Mouse (Mus musculus): ENCODE measurements at regions not wholly inside any gene's neighbourhood (a gene's known extent, or its start where the extent isn't known, plus 50 kb on each side); places are given as distances from the start of the nearest gene placed in this dataset.
A peak's percentile ranks its signal among the peaks of the same experiment; 100 is the strongest.

DNA sequence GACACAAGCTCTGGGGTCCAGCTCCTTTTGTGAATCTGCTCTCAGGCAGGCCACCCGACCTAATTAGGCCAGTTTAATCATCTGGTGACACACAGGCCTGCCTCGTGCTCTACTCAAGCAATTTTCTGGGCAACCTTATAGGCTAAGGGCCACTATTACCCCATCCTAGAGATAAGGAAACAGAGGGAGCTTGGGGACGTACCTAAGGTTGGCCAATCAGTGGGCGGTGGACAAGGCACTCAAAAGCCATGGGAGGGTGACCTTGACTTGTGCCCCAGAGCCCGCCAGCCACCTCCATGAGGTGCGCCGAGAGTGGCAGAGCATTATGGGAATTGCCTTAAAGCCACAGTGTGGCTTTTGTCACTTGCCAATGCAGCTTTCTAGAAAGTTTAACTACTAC lies 131.9 kb upstream of the Klf14 start:
- Histone ChIP-seq H3K4me2 (ENCODE audit: low read depth, low read length, poor library complexity, severe bottlenecking) (no peak overlapping the region), H3K27ac (ENCODE audit: low read depth, low read length) (no peak overlapping the region), H3K36me3 (ENCODE audit: insufficient read depth, low read length) (no peaks in the 10 kb centered on the region), H3K9ac (replicated peaks; ENCODE audit: low read length, poor library complexity, severe bottlenecking) (no peak overlapping the region), H3K4me3 (ENCODE audit: low read depth, low read length) (no peak overlapping the region), H3K4me1 (ENCODE audit: insufficient read depth, low read length) (peaks cover 5% of the 10 kb centered on the region; the same call in 1 of the 2 replicates), H3K9me3 (ENCODE audit: low read length) (no peaks in the 10 kb centered on the region), H3K27me3 (ENCODE audit: insufficient read depth, low read length) (no peaks in the 10 kb centered on the region)
- TF ChIP-seq CTCF (IDR thresholded peaks at IDR 0.05) = no peak
- ATAC-seq (ENCODE audit: low FRiP score) (no peak), DNase-seq (ENCODE audit: low spot score) (no peak)
- 84% methylated on average over 7 of the region's 7 CpGs for WGBS

DNA sequence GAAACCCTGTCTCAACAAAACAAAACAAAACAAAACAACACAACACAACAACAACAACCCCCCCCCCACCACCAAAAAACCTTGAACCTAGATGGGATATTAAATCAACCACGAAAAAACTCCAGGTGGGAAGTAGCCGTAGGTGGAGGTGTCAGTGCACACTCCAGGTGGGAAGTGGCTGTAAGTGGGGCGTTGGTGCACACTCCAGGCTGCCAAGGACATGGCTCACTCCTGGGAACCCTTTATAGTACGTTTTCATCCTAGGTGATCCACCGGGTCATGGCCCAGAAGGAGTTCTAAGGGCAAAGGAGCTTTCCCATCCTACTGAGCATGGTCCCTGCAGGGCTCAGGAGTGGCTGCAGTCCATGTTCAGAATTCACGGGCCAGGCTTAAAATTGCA lies 133.4 kb upstream of the Klf14 start:
- 82% methylated on average over 6 of the region's 6 CpGs for WGBS
- no peak overlapping the region for H3K4me3 ChIP-seq (ENCODE audit: low read depth, low read length)
- no peak overlapping the region for H3K27ac ChIP-seq (ENCODE audit: low read depth, low read length)
- no peak for ATAC-seq (ENCODE audit: low FRiP score)
- peaks cover 7% of the 10 kb centered on the region; the same call in 1 of the 2 replicates for H3K4me1 ChIP-seq (ENCODE audit: insufficient read depth, low read length)
- no peak for TF ChIP-seq CTCF (IDR thresholded peaks at IDR 0.05)
- DNase-seq (ENCODE audit: low spot score) = no peak
- H3K9me3 ChIP-seq (ENCODE audit: low read length) = no peaks in the 10 kb centered on the region
- no peak overlapping the region for H3K9ac ChIP-seq (replicated peaks; ENCODE audit: low read length, poor library complexity, severe bottlenecking)
- H3K27me3 ChIP-seq (ENCODE audit: insufficient read depth, low read length) = no peaks in the 10 kb centered on the region
- H3K36me3 ChIP-seq (ENCODE audit: insufficient read depth, low read length) = no peaks in the 10 kb centered on the region
- H3K4me2 ChIP-seq (ENCODE audit: low read depth, low read length, poor library complexity, severe bottlenecking) = no peak overlapping the region

DNA sequence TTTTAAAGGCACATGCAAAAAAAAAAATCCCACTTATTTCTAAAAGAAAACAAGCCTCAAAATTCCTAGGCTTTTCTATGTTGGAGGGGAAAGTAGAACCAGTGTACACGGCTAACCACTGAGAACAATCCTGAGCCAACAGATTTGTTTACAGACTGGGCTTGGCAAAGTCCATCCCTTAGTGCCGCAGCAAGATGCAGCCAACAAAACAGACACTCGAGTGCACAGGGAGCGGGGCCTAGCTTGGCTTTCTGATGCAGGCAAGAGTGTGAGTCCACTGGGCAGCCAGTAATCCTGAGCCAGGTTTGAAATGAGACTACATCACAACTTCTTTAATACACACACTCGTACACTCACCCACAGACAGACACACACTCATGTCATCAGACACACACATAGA lies 133.9 kb upstream of the Klf14 start:
- H3K9ac ChIP-seq (replicated peaks; ENCODE audit: low read length, poor library complexity, severe bottlenecking) = no peak overlapping the region
- no peaks in the 10 kb centered on the region for H3K27me3 ChIP-seq (ENCODE audit: insufficient read depth, low read length)
- peaks cover 7% of the 10 kb centered on the region; the same call in 1 of the 2 replicates for H3K4me1 ChIP-seq (ENCODE audit: insufficient read depth, low read length)
- TF ChIP-seq CTCF (IDR thresholded peaks at IDR 0.05) = no peak
- no peak overlapping the region for H3K4me2 ChIP-seq (ENCODE audit: low read depth, low read length, poor library complexity, severe bottlenecking)
- ATAC-seq (ENCODE audit: low FRiP score) (no peak), DNase-seq (ENCODE audit: low spot score) (peak; percentile 50)
- H3K36me3 ChIP-seq (ENCODE audit: insufficient read depth, low read length) = no peaks in the 10 kb centered on the region
- H3K27ac ChIP-seq (ENCODE audit: low read depth, low read length) = no peak overlapping the region
- no peaks in the 10 kb centered on the region for H3K9me3 ChIP-seq (ENCODE audit: low read length)
- 67% methylated on average over 5 of the region's 5 CpGs for WGBS
- no peak overlapping the region for H3K4me3 ChIP-seq (ENCODE audit: low read depth, low read length)

DNA sequence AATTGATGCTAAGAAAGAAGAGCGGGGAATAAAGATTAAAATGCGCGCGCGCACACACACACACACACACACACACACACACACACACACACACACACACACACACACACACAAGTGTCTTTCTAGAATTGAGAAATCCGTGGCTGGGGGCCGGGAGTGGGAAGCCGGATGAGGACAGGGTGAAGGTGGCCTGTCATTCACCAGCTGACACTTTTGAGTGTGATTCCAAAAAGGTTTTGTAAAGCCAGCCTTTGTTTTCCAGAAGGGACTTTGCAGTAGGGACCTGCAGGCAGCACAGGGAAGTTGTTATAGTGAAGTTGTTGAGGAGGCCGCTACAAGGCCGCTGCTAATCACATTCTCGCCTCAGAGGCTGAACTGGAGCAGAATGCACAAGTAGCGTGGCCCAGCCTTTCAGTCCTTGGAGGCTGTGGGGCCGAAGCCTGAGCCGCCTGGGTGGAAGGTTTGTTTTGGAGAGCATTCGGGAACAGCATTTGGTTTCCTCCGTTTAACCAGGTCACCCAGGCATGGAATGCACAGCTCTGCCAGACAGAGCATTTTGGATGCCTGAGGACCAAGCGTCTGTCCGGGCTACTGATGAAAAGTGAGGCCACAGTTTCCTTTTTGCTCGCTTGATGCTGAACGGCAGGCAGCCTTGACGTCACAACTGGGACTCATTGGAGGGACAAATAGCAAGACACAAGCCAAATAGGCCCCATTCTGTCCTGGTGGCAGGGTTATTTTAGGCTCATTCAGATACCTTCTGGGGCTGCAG lies 137.3 kb upstream of the Klf14 start:
- peak; percentile 70 for DNase-seq (ENCODE audit: low spot score)
- Histone ChIP-seq H3K27ac (ENCODE audit: low read depth, low read length) (peak overlapping the region; percentile 74), H3K4me2 (ENCODE audit: low read depth, low read length, poor library complexity, severe bottlenecking) (no peak overlapping the region), H3K4me1 (ENCODE audit: insufficient read depth, low read length) (0 out of 2 replicates have a peak, but pooled peaks cover 2% of the 10 kb centered on the region), H3K9me3 (ENCODE audit: low read length) (no peaks in the 10 kb centered on the region), H3K36me3 (ENCODE audit: insufficient read depth, low read length) (no peaks in the 10 kb centered on the region), H3K4me3 (ENCODE audit: low read depth, low read length) (no peak overlapping the region), H3K9ac (replicated peaks; ENCODE audit: low read length, poor library complexity, severe bottlenecking) (0 out of 2 replicates have a peak overlapping the region, but pooled peaks have one; percentile 24), H3K27me3 (ENCODE audit: insufficient read depth, low read length) (no peaks in the 10 kb centered on the region)
- TF ChIP-seq CTCF (IDR thresholded peaks at IDR 0.05) = no peak
- 24% methylated on average over 20 of the region's 21 CpGs for WGBS
- peak; percentile 34; the same call in 1 of the 2 replicates for ATAC-seq (ENCODE audit: low FRiP score)

DNA sequence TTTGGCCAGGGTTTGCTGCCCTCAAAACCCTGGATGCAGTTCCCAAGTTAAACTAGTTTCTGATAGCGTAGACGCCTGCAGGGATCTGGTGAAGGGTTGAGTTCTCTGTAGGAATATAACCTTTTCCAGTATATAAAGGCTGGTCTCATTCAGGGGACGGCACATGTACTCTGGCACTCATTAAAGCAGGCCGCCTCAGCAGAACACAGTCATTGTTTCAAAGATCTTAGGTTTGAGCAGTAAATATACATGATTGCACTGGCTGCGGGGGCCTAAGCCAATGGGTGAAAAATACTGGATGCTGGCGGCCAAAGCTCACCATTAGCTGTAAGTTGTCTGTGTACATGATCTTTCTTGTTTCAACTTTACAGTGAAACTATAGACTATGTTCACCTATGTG lies 137.9 kb upstream of the Klf14 start:
- Histone ChIP-seq H3K4me1 (ENCODE audit: insufficient read depth, low read length) (0 out of 2 replicates have a peak, but pooled peaks cover 2% of the 10 kb centered on the region), H3K27ac (ENCODE audit: low read depth, low read length) (peak overlapping the region; percentile 74), H3K27me3 (ENCODE audit: insufficient read depth, low read length) (no peaks in the 10 kb centered on the region), H3K9me3 (ENCODE audit: low read length) (no peaks in the 10 kb centered on the region), H3K9ac (replicated peaks; ENCODE audit: low read length, poor library complexity, severe bottlenecking) (0 out of 2 replicates have a peak overlapping the region, but pooled peaks have one; percentile 24), H3K4me3 (ENCODE audit: low read depth, low read length) (no peak overlapping the region), H3K36me3 (ENCODE audit: insufficient read depth, low read length) (no peaks in the 10 kb centered on the region), H3K4me2 (ENCODE audit: low read depth, low read length, poor library complexity, severe bottlenecking) (no peak overlapping the region)
- ATAC-seq (ENCODE audit: low FRiP score) (no peak), DNase-seq (ENCODE audit: low spot score) (no peak)
- no peak for TF ChIP-seq CTCF (IDR thresholded peaks at IDR 0.05)
- 70% methylated on average over 6 of the region's 6 CpGs for WGBS

DNA sequence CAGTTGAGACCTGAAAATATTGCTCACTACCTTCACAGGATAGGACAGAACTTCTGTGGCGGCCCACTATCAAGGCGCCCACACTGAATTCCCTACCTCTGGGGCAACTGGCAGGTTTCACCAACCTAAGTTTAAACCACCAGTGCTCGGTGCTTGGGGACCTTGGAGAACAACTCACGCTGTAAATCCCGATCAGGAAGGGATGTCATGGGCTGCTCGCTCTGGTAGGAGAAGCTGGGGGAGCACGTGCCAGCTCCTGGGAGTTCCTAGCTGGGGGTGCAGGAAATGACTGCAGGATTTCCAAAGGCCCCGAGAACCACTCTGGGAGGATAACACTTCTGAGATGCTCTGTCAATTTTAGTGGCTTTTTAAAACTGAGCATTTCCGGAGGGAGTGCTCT lies 138.4 kb upstream of the Klf14 start:
- H3K36me3 ChIP-seq (ENCODE audit: insufficient read depth, low read length) = no peaks in the 10 kb centered on the region
- DNase-seq (ENCODE audit: low spot score) (no peak), ATAC-seq (ENCODE audit: low FRiP score) (no peak)
- no peak overlapping the region for H3K27ac ChIP-seq (ENCODE audit: low read depth, low read length)
- H3K4me2 ChIP-seq (ENCODE audit: low read depth, low read length, poor library complexity, severe bottlenecking) = no peak overlapping the region
- TF ChIP-seq CTCF (IDR thresholded peaks at IDR 0.05) = no peak
- H3K9me3 ChIP-seq (ENCODE audit: low read length) = no peaks in the 10 kb centered on the region
- H3K4me3 ChIP-seq (ENCODE audit: low read depth, low read length) = no peak overlapping the region
- no peak overlapping the region for H3K9ac ChIP-seq (replicated peaks; ENCODE audit: low read length, poor library complexity, severe bottlenecking)
- H3K4me1 ChIP-seq (ENCODE audit: insufficient read depth, low read length) = 0 out of 2 replicates have a peak, but pooled peaks cover 2% of the 10 kb centered on the region
- H3K27me3 ChIP-seq (ENCODE audit: insufficient read depth, low read length) = no peaks in the 10 kb centered on the region
- 80% methylated on average over 9 of the region's 9 CpGs for WGBS
